Mouse (Mus musculus) midbrain, embryonic 16.5 days (tissue): ENCODE results near the gene Btd. TPM values are rescaled to one million over a fixed set of nuclear protein-coding genes. Genes with fewer than 3 reads are reported as not detected.

Experiments used
- ATAC-seq: fragments of 200-750 bp; cut with Nextera tagmentation; 2 replicates; pipeline ENCODE4 v1.8.0; 2017; ENCODE audit warnings: moderate TSS enrichment
- H3K27ac ChIP-seq: fragments of 300-500 bp; sonication (generic); 2 replicates; pipeline ENCODE4 v1.5.1; 2014; ENCODE audit warnings: mild to moderate bottlenecking, low read length, mixed read lengths
- H3K27me3 ChIP-seq: fragments of 300-500 bp; sonication (generic); 2 replicates; pipeline ENCODE4 v1.6.1; 2014; ENCODE audit warnings: low read depth, low read length, mixed read lengths; ENCODE audit not compliant: control insufficient read depth, insufficient read depth
- H3K36me3 ChIP-seq: fragments of 300-500 bp; sonication (generic); 2 replicates; pipeline ENCODE4 v1.6.1; 2014; ENCODE audit warnings: mild to moderate bottlenecking, low read length, moderate library complexity, mixed read lengths; ENCODE audit not compliant: control insufficient read depth, insufficient read depth
- H3K4me1 ChIP-seq: fragments of 300-500 bp; sonication (generic); 2 replicates; pipeline ENCODE4 v1.6.1; 2014; ENCODE audit warnings: mild to moderate bottlenecking, low read length, mixed read lengths; ENCODE audit not compliant: control insufficient read depth, insufficient read depth
- H3K4me2 ChIP-seq: fragments of 300-500 bp; sonication (generic); 2 replicates; pipeline ENCODE4 v1.6.1; 2014; ENCODE audit warnings: mild to moderate bottlenecking, low read length, mixed read lengths
- H3K4me3 ChIP-seq: fragments of 300-500 bp; sonication (generic); 2 replicates; pipeline ENCODE4 v1.5.1; 2014; ENCODE audit warnings: low read depth, mild to moderate bottlenecking, low read length, moderate library complexity, mixed read lengths
- H3K9ac ChIP-seq: fragments of 300-500 bp; sonication (generic); 2 replicates; pipeline ENCODE4 v1.6.1; 2014; ENCODE audit warnings: low read depth, low read length, mixed read lengths
- H3K9me3 ChIP-seq: fragments of 300-500 bp; sonication (generic); replicated peaks from 2 replicates; pipeline ENCODE4 v1.6.1; 2014; ENCODE audit warnings: mild to moderate bottlenecking, low read length, mixed read lengths; ENCODE audit not compliant: control insufficient read depth, poor library complexity, severe bottlenecking
- WGBS: fragments of 180-500 bp; shearing (Covaris S2); extraction: QIAGEN DNeasy Blood & Tissue Kit; methylation state at CpG from one replicate; pipeline ENCODE4 v1.1.7; 2014; 5-methylcytosine and 5-hydroxymethylcytosine counted together
- polyA plus RNA-seq: library from polyadenylated mRNA; unstranded; fragments of >200 nt; fragmentation: Nextera tagmentation; extraction: Ambion mirVana; gene quantifications from 2 replicates; pipeline ENCODE4 v1.2.1, GENCODE M21; 2015

The Btd gene
- polyA plus RNA-seq, 1 experiment from 2014 or later, result 17.2 TPM

GRCm38 (mm10) chr14:31667741-31668140 is 26.9 kb downstream of the Btd start:
- Histone ChIP-seq H3K27me3 (no peaks in the 10 kb centered on the region), H3K9ac (no peak overlapping the region), H3K4me2 (no peak overlapping the region), H3K4me1 (peaks cover 4% of the 10 kb centered on the region; the same call in 1 of the 2 replicates), H3K9me3 (no peaks in the 10 kb centered on the region), H3K27ac (no peak overlapping the region), H3K36me3 (0 out of 2 replicates have a peak, but pooled peaks cover 5% of the 10 kb centered on the region), H3K4me3 (no peak overlapping the region)
- WGBS, result 87% methylated on average over 6 of the region's 6 CpGs
- no peak for ATAC-seq

GRCm38 (mm10) chr14:31668326-31668725 is 27.5 kb downstream of the Btd start:
- no peak overlapping the region for H3K27ac ChIP-seq
- no peaks in the 10 kb centered on the region for H3K27me3 ChIP-seq
- 84% methylated on average over 13 of the region's 13 CpGs for WGBS
- ATAC-seq, result no peak
- H3K4me3 ChIP-seq, result no peak overlapping the region
- H3K9me3 ChIP-seq, result no peaks in the 10 kb centered on the region
- H3K4me1 ChIP-seq, result peaks cover under 1% of the 10 kb centered on the region; the same call in 1 of the 2 replicates
- H3K36me3 ChIP-seq, result 0 out of 2 replicates have a peak, but pooled peaks cover 5% of the 10 kb centered on the region
- no peak overlapping the region for H3K4me2 ChIP-seq
- H3K9ac ChIP-seq, result no peak overlapping the region

- H3K9ac ChIP-seq, result no peak overlapping the region
- 65% methylated on average over 13 of the region's 13 CpGs for WGBS
- no peaks in the 10 kb centered on the region for H3K27me3 ChIP-seq
- no peaks in the 10 kb centered on the region for H3K9me3 ChIP-seq
- no peak overlapping the region for H3K4me3 ChIP-seq
- H3K4me1 ChIP-seq, result no peaks in the 10 kb centered on the region
- H3K4me2 ChIP-seq, result no peak overlapping the region
- H3K27ac ChIP-seq, result peak overlapping the region; percentile 30; the same call in 1 of the 2 replicates
- ATAC-seq, result no peak
- 0 out of 2 replicates have a peak, but pooled peaks cover 5% of the 10 kb centered on the region for H3K36me3 ChIP-seq
Measured at GRCm38 (mm10) chr14:31669161-31669611, 28.4 kb downstream of the Btd start.

DNA sequence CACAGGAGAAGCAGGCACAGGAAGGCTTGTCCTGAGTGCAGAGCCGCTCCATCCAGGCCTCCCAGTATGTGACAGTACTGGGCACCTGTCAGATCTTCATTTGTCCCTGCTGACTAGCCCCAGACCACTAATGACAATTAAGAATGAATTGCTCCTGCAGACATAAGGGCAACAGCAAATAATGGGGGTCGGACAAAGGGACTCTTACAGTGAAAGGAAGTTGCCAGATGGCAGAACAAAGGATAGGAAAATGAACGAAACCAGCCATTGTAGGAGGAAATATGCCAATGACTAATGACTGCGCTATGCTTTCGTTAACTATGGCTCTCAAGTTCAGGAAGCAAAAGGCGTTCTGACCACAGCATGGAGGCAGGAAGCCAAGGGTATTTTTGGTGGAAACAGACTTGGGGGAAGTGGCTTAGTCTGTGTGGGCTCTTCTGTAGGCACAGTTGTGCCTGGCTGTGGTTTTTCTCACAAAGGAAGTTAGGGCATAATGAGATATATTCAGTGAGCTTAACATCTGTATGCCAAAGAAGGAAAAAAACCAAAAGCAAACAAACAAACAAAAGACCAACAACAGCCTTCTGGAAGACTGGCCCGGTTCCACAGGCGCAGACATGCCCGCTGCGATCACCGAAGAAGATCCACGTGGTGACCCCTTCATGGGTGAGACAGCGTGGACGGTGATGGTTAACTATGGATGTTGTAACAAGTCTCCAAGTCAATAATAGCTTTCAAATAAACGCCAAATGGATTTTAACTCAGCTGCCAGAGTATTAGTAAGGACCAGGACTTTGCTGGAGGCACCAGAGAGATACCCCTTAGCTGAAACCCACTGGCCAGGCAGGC is 29.0 kb downstream of the Btd start:
- WGBS, result 61% methylated on average over 15 of the region's 15 CpGs
- no peaks in the 10 kb centered on the region for H3K9me3 ChIP-seq
- H3K36me3 ChIP-seq, result 0 out of 2 replicates have a peak, but pooled peaks cover 5% of the 10 kb centered on the region
- no peak for ATAC-seq
- H3K9ac ChIP-seq, result no peak overlapping the region
- peak overlapping the region; percentile 30; the same call in 1 of the 2 replicates for H3K27ac ChIP-seq
- H3K4me3 ChIP-seq, result no peak overlapping the region
- H3K27me3 ChIP-seq, result no peaks in the 10 kb centered on the region
- no peak overlapping the region for H3K4me2 ChIP-seq
- no peaks in the 10 kb centered on the region for H3K4me1 ChIP-seq

DNA sequence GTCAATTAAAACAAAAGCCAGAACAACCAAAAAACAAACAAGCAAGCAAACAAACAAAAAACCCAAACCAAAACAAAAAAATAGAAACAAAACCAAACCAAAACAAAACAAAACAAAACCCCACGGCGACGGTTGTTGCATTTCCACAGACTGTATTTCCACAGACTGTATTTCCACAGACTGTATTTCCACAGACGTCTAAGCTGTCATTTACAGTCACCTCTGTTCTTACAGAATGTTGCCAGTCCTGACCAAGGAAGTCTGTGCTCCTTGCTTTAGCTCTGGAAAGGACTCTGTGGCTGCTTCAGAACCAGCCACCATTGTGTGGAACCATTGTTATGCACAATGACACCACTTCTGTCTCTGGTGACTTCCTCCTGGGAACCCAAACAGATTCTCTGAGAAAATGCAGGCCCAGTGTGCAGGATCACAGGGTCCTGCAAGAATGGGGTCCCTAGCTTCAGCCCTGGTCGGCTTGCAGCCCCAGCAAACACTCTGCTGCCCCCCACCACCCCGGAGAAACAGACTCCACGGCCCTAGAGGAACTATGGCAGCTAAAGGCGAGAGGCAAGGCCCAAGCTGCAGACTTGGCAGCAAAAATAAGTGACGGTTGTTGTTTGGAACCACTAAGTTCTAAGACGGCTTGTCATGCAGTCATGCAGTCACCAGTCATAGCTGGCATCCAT is 30.9 kb downstream of the Btd start:
- Histone ChIP-seq H3K27me3 (no peaks in the 10 kb centered on the region), H3K9ac (no peak overlapping the region), H3K27ac (no peak overlapping the region), H3K4me2 (no peak overlapping the region), H3K36me3 (0 out of 2 replicates have a peak, but pooled peaks cover 4% of the 10 kb centered on the region), H3K4me1 (no peaks in the 10 kb centered on the region), H3K4me3 (no peak overlapping the region), H3K9me3 (no peaks in the 10 kb centered on the region)
- ATAC-seq, result no peak
- WGBS, result 50% methylated on average over 10 of the region's 10 CpGs

DNA sequence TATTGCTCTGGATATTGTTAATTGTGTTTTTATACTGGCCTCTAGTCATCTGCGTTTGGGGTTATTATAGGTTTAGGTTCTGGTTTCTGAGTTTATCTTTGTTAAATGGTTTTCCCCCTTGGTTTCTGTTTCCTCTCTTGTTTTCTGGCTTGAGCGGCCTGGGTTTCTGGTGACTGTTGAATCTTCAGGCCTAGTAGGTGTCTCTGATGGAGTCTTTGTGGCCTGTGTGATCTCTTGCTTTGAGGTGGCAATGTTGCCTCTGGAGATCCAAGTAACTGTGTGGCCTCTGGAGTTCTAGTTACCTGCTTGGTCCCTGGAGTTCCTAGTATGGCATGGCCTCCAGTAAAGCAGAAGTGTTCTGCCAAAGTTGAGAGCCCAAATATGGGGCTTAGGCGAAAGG is 39.8 kb downstream of the Btd start:
- ATAC-seq, result no peak

DNA sequence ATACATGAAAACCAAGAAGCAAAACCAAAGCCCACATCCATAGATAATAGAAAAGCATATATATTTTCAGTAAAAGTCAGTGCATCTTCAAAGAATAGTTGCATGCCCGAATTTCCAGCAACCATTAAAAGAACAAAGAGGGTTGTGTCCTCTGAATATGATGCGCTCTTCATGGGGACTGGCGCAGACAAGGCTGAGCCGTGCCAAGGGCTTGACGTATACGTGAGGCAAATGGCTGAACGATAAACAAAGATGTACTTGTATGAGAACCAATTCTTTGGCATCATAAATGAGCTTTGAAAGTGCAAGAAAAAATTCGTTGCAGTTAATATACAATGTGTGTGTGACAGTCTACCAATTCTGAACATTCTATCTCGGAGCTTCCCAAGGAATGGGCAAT is 40.5 kb downstream of the Btd start:
- Histone ChIP-seq H3K4me2 (no peak overlapping the region), H3K4me3 (no peak overlapping the region), H3K36me3 (no peaks in the 10 kb centered on the region), H3K4me1 (no peaks in the 10 kb centered on the region), H3K9ac (no peak overlapping the region), H3K27ac (no peak overlapping the region), H3K9me3 (no peaks in the 10 kb centered on the region), H3K27me3 (no peaks in the 10 kb centered on the region)
- ATAC-seq, result no peak
- WGBS, result 87% methylated on average over 9 of the region's 9 CpGs

More for the DNA sequence above, 39.8 kb downstream of the Btd start:
- Histone ChIP-seq H3K27me3 (no peaks in the 10 kb centered on the region), H3K9me3 (no peaks in the 10 kb centered on the region), H3K4me3 (no peak overlapping the region), H3K9ac (no peak overlapping the region), H3K27ac (no peak overlapping the region), H3K4me2 (no peak overlapping the region), H3K36me3 (no peaks in the 10 kb centered on the region), H3K4me1 (no peaks in the 10 kb centered on the region)
- WGBS, result 99% methylated on average over 3 of the region's 3 CpGs

GRCm38 (mm10) chr14:31681931-31682555 is 41.2 kb downstream of the Btd start:
- Histone ChIP-seq H3K27ac (no peak overlapping the region), H3K4me1 (no peaks in the 10 kb centered on the region), H3K4me3 (no peak overlapping the region), H3K27me3 (no peaks in the 10 kb centered on the region), H3K9ac (no peak overlapping the region), H3K36me3 (no peaks in the 10 kb centered on the region), H3K4me2 (no peak overlapping the region), H3K9me3 (no peaks in the 10 kb centered on the region)
- 46% methylated on average over 5 of the region's 5 CpGs for whole genome bisulfite sequencing
- no peak for ATAC-seq
